Mouse (Mus musculus): ENCODE measurements around the gene Sipa1l2. TPM values are rescaled to one million over a fixed set of nuclear protein-coding genes. Genes with fewer than 3 reads are reported as not detected.

Sipa1l2 gene
- polyA plus RNA-seq, 1 experiment from 2014 or later: 25.9 TPM

GRCm38 (mm10) chr8:125379939-125380338 is 189.7 kb downstream of the Sipa1l2 start:
- no peak overlapping the region for H3K4me3 ChIP-seq
- 68% methylated on average over 7 of the region's 7 CpGs for WGBS
- H3K27ac ChIP-seq: no peak overlapping the region
- no peaks in the 10 kb centered on the region for H3K9me3 ChIP-seq
- no peak for ATAC-seq (ENCODE audit: low FRiP score, low read depth)
- no peaks in the 10 kb centered on the region for H3K4me1 ChIP-seq
- H3K36me3 ChIP-seq: no peaks in the 10 kb centered on the region
- H3K9ac ChIP-seq: no peak overlapping the region
- no peak overlapping the region for H3K4me2 ChIP-seq (replicated peaks)
- 0 out of 2 replicates have a peak, but pooled peaks cover 9% of the 10 kb centered on the region for H3K27me3 ChIP-seq (replicated peaks)

- Histone ChIP-seq H3K9ac (no peak overlapping the region), H3K4me1 (no peaks in the 10 kb centered on the region), H3K27me3 (replicated peaks) (0 out of 2 replicates have a peak, but pooled peaks cover 9% of the 10 kb centered on the region), H3K9me3 (no peaks in the 10 kb centered on the region), H3K36me3 (no peaks in the 10 kb centered on the region), H3K27ac (no peak overlapping the region), H3K4me3 (no peak overlapping the region), H3K4me2 (replicated peaks) (no peak overlapping the region)
- 81% methylated on average over 10 of the region's 10 CpGs for WGBS
- ATAC-seq (ENCODE audit: low FRiP score, low read depth): no peak
These were observed 190.5 kb downstream of the Sipa1l2 start for GRCm38 (mm10) chr8:125379156-125379555.

- Histone ChIP-seq H3K4me2 (replicated peaks) (no peak overlapping the region), H3K4me3 (no peak overlapping the region), H3K9me3 (no peaks in the 10 kb centered on the region), H3K9ac (no peak overlapping the region), H3K27ac (no peak overlapping the region), H3K36me3 (no peaks in the 10 kb centered on the region), H3K4me1 (no peaks in the 10 kb centered on the region), H3K27me3 (replicated peaks) (0 out of 2 replicates have a peak, but pooled peaks cover 6% of the 10 kb centered on the region)
- no peak for ATAC-seq (ENCODE audit: low FRiP score, low read depth)
- 85% methylated on average over 3 of the region's 3 CpGs for WGBS
These were observed 191.9 kb downstream of the Sipa1l2 start for GRCm38 (mm10) chr8:125377704-125378103.

- Histone ChIP-seq H3K36me3 (no peaks in the 10 kb centered on the region), H3K4me3 (no peak overlapping the region), H3K4me1 (no peaks in the 10 kb centered on the region), H3K27ac (no peak overlapping the region), H3K27me3 (replicated peaks) (no peaks in the 10 kb centered on the region), H3K9me3 (no peaks in the 10 kb centered on the region), H3K9ac (no peak overlapping the region), H3K4me2 (replicated peaks) (no peak overlapping the region)
- no peak for ATAC-seq (ENCODE audit: low FRiP score, low read depth)
- WGBS: 81% methylated on average over 6 of the region's 6 CpGs
These were observed 193.2 kb downstream of the Sipa1l2 start for GRCm38 (mm10) chr8:125376448-125376845.

GRCm38 (mm10) chr8:125375659-125376447 is 193.8 kb downstream of the Sipa1l2 start:
- Histone ChIP-seq H3K27me3 (replicated peaks) (no peaks in the 10 kb centered on the region), H3K27ac (no peak overlapping the region), H3K4me1 (no peaks in the 10 kb centered on the region), H3K36me3 (no peaks in the 10 kb centered on the region), H3K4me2 (replicated peaks) (no peak overlapping the region), H3K4me3 (no peak overlapping the region), H3K9me3 (no peaks in the 10 kb centered on the region), H3K9ac (no peak overlapping the region)
- no peak for ATAC-seq (ENCODE audit: low FRiP score, low read depth)
- WGBS: 64% methylated on average over 8 of the region's 8 CpGs

GRCm38 (mm10) chr8:125372596-125372995 is 197.0 kb downstream of the Sipa1l2 start:
- WGBS: 92% methylated on average over 4 of the region's 4 CpGs
- no peaks in the 10 kb centered on the region for H3K27me3 ChIP-seq (replicated peaks)

GRCm38 (mm10) chr8:125369491-125370236 is 199.9 kb downstream of the Sipa1l2 start:
- ATAC-seq (ENCODE audit: low FRiP score, low read depth): no peak
- H3K4me1 ChIP-seq: peaks cover 16% of the 10 kb centered on the region
- no peak overlapping the region for H3K9ac ChIP-seq
- H3K27me3 ChIP-seq (replicated peaks): no peaks in the 10 kb centered on the region
- no peaks in the 10 kb centered on the region for H3K9me3 ChIP-seq
- no peak overlapping the region for H3K27ac ChIP-seq
- H3K36me3 ChIP-seq: no peaks in the 10 kb centered on the region
- H3K4me3 ChIP-seq: no peak overlapping the region
- H3K4me2 ChIP-seq (replicated peaks): no peak overlapping the region
- 42% methylated on average over 8 of the region's 8 CpGs for WGBS

More at GRCm38 (mm10) chr8:125372596-125372995, 197.0 kb downstream of the Sipa1l2 start:
- Histone ChIP-seq H3K9ac (no peak overlapping the region), H3K4me2 (replicated peaks) (no peak overlapping the region), H3K9me3 (no peaks in the 10 kb centered on the region), H3K4me3 (no peak overlapping the region), H3K36me3 (no peaks in the 10 kb centered on the region), H3K4me1 (peaks cover 16% of the 10 kb centered on the region), H3K27ac (no peak overlapping the region)
- no peak for ATAC-seq (ENCODE audit: low FRiP score, low read depth)

- Histone ChIP-seq H3K4me2 (replicated peaks) (no peak overlapping the region), H3K27ac (no peak overlapping the region), H3K9me3 (no peaks in the 10 kb centered on the region), H3K9ac (no peak overlapping the region), H3K27me3 (replicated peaks) (no peaks in the 10 kb centered on the region), H3K4me3 (no peak overlapping the region), H3K4me1 (peaks cover 16% of the 10 kb centered on the region), H3K36me3 (no peaks in the 10 kb centered on the region)
- no peak for ATAC-seq (ENCODE audit: low FRiP score, low read depth)
- WGBS: 63% methylated on average over 4 of the region's 4 CpGs
These were observed 201.1 kb downstream of the Sipa1l2 start for GRCm38 (mm10) chr8:125368341-125369035.

Other genes starting within 250 kb of the Sipa1l2 start
- 7.9 and 9.4 TPM in 2 replicates for gene Map10, start 100.0 kb upstream of the Sipa1l2 start, polyA plus RNA-seq (2016; fragmentation: Nextera tagmentation; extraction: Ambion mirVana)
- 21.3 and 23.2 TPM in 2 replicates for gene Ntpcr, start 160.2 kb upstream of the Sipa1l2 start, polyA plus RNA-seq (2016; fragmentation: Nextera tagmentation; extraction: Ambion mirVana)

Measured in neural tube, embryonic 12.5 days (tissue).